In genomic region chr11:102435754-102436470, GRCm38 (mm10) we compare ENCODE assay signal across 12 mouse cellular contexts. TPM values are rescaled to one million over a fixed set of nuclear protein-coding genes. Genes with fewer than 3 reads are reported as not detected.
DNase-seq lines count a peak whose midpoint lies in the region; ATAC-seq lines count a peak whose summit lies in the region.
"Had no signal": no experiment of that assay in that cellular context is flagged by ENCODE, and none has a peak within 500 bp of the region (broad histone marks: within the 10 kb centered on the region; RNA-seq: fewer than 3 reads in every experiment).

No protein-coding gene starts in this region.

- no peaks in the 10 kb centered on the region for H3K9me3 ChIP-seq in heart, embryonic 10.5 days
- H3K9me3 ChIP-seq: forebrain, embryonic 12.5 days; midbrain, embryonic 12.5 days had no signal

- intact Hi-C loops in gastrocnemius, postnatal 14 days (cut with DNase I; ENCODE audit: low total_unique reads) = loop anchor here (5.0 kb wide), 1 partner anchor 129 kb away; no protein-coding TSS in a partner anchor

- peak; percentile 57 to 59 for DNase-seq in heart, adult 18-20 months
- no peak for DNase-seq in heart, embryonic 10.5 days (ENCODE audit: low spot score)
- DNase-seq in right cerebral cortex, adult 18-20 months = peak; percentile 21
- DNase-seq in right cerebral cortex, postnatal 36 days (ENCODE audit: low spot score in 2 of 2) = no peak
- peak; percentile 71 for DNase-seq in cerebellum, adult 9-10 months
- peak; percentile 52 to 61 for DNase-seq in kidney, postnatal 4 days
- DNase-seq in gastrocnemius, postnatal 14 days = no peak
- DNase-seq: liver, postnatal 0 days; thymus, adult 2 months had no signal

- H3K36me3 ChIP-seq in heart, embryonic 10.5 days = peaks cover 76% of the 10 kb centered on the region

- peaks cover 17% of the 10 kb centered on the region for H3K27me3 ChIP-seq in heart, embryonic 10.5 days (ENCODE audit: insufficient read depth, poor library complexity, severe bottlenecking)

- no peak overlapping the region for H3K27ac ChIP-seq in heart, embryonic 10.5 days

- peaks cover 45% of the 10 kb centered on the region for H3K4me1 ChIP-seq in heart, embryonic 10.5 days

- WGBS in heart, embryonic 10.5 days = 88% methylated on average over 18 of the region's 18 CpGs

- ATAC-seq in CD4-positive, CD25-positive, alpha-beta regulatory T cell, adult 4 months = no peak
- ATAC-seq: liver, postnatal 0 days had no signal

- no peak overlapping the region for H3K4me3 ChIP-seq in heart, embryonic 10.5 days
- H3K4me3 ChIP-seq: forebrain, embryonic 12.5 days; midbrain, embryonic 12.5 days had no signal

RNA-seq across cellular contexts. Expression of gene Grn, which starts 5.8 kb away (rescaled TPM):
- 10 to 100 TPM; 82.0 to 98.0 TPM for total RNA-seq in heart, adult 18-20 months (2021)
- 109 and 151 TPM in 2 replicates for polyA plus RNA-seq in heart, embryonic 10.5 days (2016; fragmentation: Nextera tagmentation; extraction: Ambion mirVana)
- total RNA-seq in gastrocnemius, postnatal 14 days (2021) = 10 to 100 TPM; 57.2 to 63.7 TPM
- polyA plus RNA-seq in CD4-positive, CD25-positive, alpha-beta regulatory T cell, adult 4 months (2017; shearing (Covaris generic)) = 10 to 100 TPM; 23.3 to 51.4 TPM

RNA-seq across cellular contexts. Expression of gene Fam171a2, which starts 11.6 kb away (rescaled TPM):
- 1 to 10 TPM; 3.4 to 4.8 TPM for total RNA-seq in heart, adult 18-20 months (2021)
- 1.7 and 3.6 TPM in 2 replicates for polyA plus RNA-seq in heart, embryonic 10.5 days (2016; fragmentation: Nextera tagmentation; extraction: Ambion mirVana)
- total RNA-seq in gastrocnemius, postnatal 14 days (2021) = 1 to 10 TPM; 6.2 to 7.3 TPM
- polyA plus RNA-seq in CD4-positive, CD25-positive, alpha-beta regulatory T cell, adult 4 months (2017; shearing (Covaris generic)) = not detected

RNA-seq across cellular contexts. Expression of gene Slc25a39, which starts 28.2 kb away (rescaled TPM):
- total RNA-seq in heart, adult 18-20 months (2021) = 100 to 1,000 TPM; 187 to 194 TPM
- 313 and 314 TPM in 2 replicates for polyA plus RNA-seq in heart, embryonic 10.5 days (2016; fragmentation: Nextera tagmentation; extraction: Ambion mirVana)
- total RNA-seq in gastrocnemius, postnatal 14 days (2021) = 10 to 100 TPM; 46.6 to 48.9 TPM
- 10 to 100 TPM; 44.0 to 44.2 TPM for polyA plus RNA-seq in CD4-positive, CD25-positive, alpha-beta regulatory T cell, adult 4 months (2017; shearing (Covaris generic))

RNA-seq across cellular contexts. Expression of gene Itga2b, which starts 34.0 kb away (rescaled TPM):
- 1 to 10 TPM; 4.1 to 4.4 TPM for total RNA-seq in heart, adult 18-20 months (2021)
- 13.2 and 19.5 TPM in 2 replicates for polyA plus RNA-seq in heart, embryonic 10.5 days (2016; fragmentation: Nextera tagmentation; extraction: Ambion mirVana)
- 1 to 10 TPM; 1.6 to 2.5 TPM for total RNA-seq in gastrocnemius, postnatal 14 days (2021)
- 1 to 10 TPM in 1 of 2 experiments, under 1 TPM in 1; 0.36 to 1.5 TPM for polyA plus RNA-seq in CD4-positive, CD25-positive, alpha-beta regulatory T cell, adult 4 months (2017; shearing (Covaris generic))

RNA-seq across cellular contexts. Expression of gene Rundc3a, which starts 42.7 kb away (rescaled TPM):
- under 1 TPM in 1 of 2 experiments, not detected in 1; 0.64 TPM for total RNA-seq in heart, adult 18-20 months (2021)
- polyA plus RNA-seq in heart, embryonic 10.5 days (2016; fragmentation: Nextera tagmentation; extraction: Ambion mirVana) = 0.74 and 1.8 TPM in 2 replicates
- under 1 TPM; 0.66 to 0.90 TPM for total RNA-seq in gastrocnemius, postnatal 14 days (2021)
- polyA plus RNA-seq in CD4-positive, CD25-positive, alpha-beta regulatory T cell, adult 4 months (2017; shearing (Covaris generic)) = 1 to 10 TPM; 3.3 to 3.5 TPM

Comparison
In these comparisons a context has a peak if more than half of its experiments do, and no peak if none do; other contexts are left out.
1. DNase-seq: peak in heart, adult 18-20 months (2 of 2), right cerebral cortex, adult 18-20 months (single experiment), cerebellum, adult 9-10 months (single experiment) and kidney, postnatal 4 days (2 of 2); none in heart, embryonic 10.5 days (single experiment), right cerebral cortex, postnatal 36 days (0 of 2) and gastrocnemius, postnatal 14 days (single experiment).